Mouse (Mus musculus) cortical plate, adult 2 months (tissue): ENCODE data around the gene Hoxa7.

Experiments
- CTCF ChIP-seq: fragments of 200-500 bp; IDR thresholded peaks from 2 replicates; pipeline ENCODE4 v1.5.1; 2011; ENCODE audit warnings: mild to moderate bottlenecking, control low read depth, low read length; ENCODE audit not compliant: insufficient read depth; ENCODE audit errors: extremely low read depth
- POLR2A ChIP-seq: fragments of 200-500 bp; IDR thresholded peaks from 2 replicates; pipeline ENCODE4 v1.6.1; 2011; ENCODE audit warnings: mild to moderate bottlenecking, low read length, control low read depth; ENCODE audit not compliant: insufficient read depth; ENCODE audit errors: extremely low read depth

- TF ChIP-seq POLR2A, result no peak
- no peak for TF ChIP-seq CTCF
Observed at GRCm38 (mm10) chr6:52191860-52192550, 29.6 kb downstream of the Hoxa7 start.
